Mouse (Mus musculus): ENCODE data around the gene Mgat5b. TPM values are rescaled to one million over a fixed set of nuclear protein-coding genes. Genes with fewer than 3 reads are reported as not detected.

Mgat5b gene
- total RNA-seq, 1 experiment from 2014 or later: not detected

GRCm38 (mm10) chr11:116913573-116913972, 5.1 kb upstream of the Mgat5b start:
- ATAC-seq (replicated peaks in 1 of 2; ENCODE audit: insufficient read depth in 1 of 2, low FRiP score in 2 of 2, low TSS enrichment in 1 of 2, low read depth in 1 of 2, poor library complexity in 2 of 2, severe bottlenecking in 2 of 2): no peak

- no peak for ATAC-seq (replicated peaks in 1 of 2; ENCODE audit: insufficient read depth in 1 of 2, low FRiP score in 2 of 2, low TSS enrichment in 1 of 2, low read depth in 1 of 2, poor library complexity in 2 of 2, severe bottlenecking in 2 of 2)
Observed at GRCm38 (mm10) chr11:116914267-116914885, 4.3 kb upstream of the Mgat5b start.

- no peak for ATAC-seq (replicated peaks in 1 of 2; ENCODE audit: insufficient read depth in 1 of 2, low FRiP score in 2 of 2, low TSS enrichment in 1 of 2, low read depth in 1 of 2, poor library complexity in 2 of 2, severe bottlenecking in 2 of 2)
Observed at GRCm38 (mm10) chr11:116915241-116915640, 3.4 kb upstream of the Mgat5b start.

GRCm38 (mm10) chr11:116917361-116917760, 1.3 kb upstream of the Mgat5b start:
- no peak for ATAC-seq (replicated peaks in 1 of 2; ENCODE audit: insufficient read depth in 1 of 2, low FRiP score in 2 of 2, low TSS enrichment in 1 of 2, low read depth in 1 of 2, poor library complexity in 2 of 2, severe bottlenecking in 2 of 2)

GRCm38 (mm10) chr11:116919186-116920020, 740 bp downstream of the Mgat5b start:
- no peak for ATAC-seq (replicated peaks in 1 of 2; ENCODE audit: insufficient read depth in 1 of 2, low FRiP score in 2 of 2, low TSS enrichment in 1 of 2, low read depth in 1 of 2, poor library complexity in 2 of 2, severe bottlenecking in 2 of 2)

GRCm38 (mm10) chr11:116920746-116921145, 2.1 kb downstream of the Mgat5b start:
- ATAC-seq (replicated peaks in 1 of 2; ENCODE audit: insufficient read depth in 1 of 2, low FRiP score in 2 of 2, low TSS enrichment in 1 of 2, low read depth in 1 of 2, poor library complexity in 2 of 2, severe bottlenecking in 2 of 2): no peak

GRCm38 (mm10) chr11:116922058-116922457, 3.4 kb downstream of the Mgat5b start:
- no peak for ATAC-seq (replicated peaks in 1 of 2; ENCODE audit: insufficient read depth in 1 of 2, low FRiP score in 2 of 2, low TSS enrichment in 1 of 2, low read depth in 1 of 2, poor library complexity in 2 of 2, severe bottlenecking in 2 of 2)

GRCm38 (mm10) chr11:116928031-116928430, 9.4 kb downstream of the Mgat5b start:
- no peak for ATAC-seq (replicated peaks in 1 of 2; ENCODE audit: insufficient read depth in 1 of 2, low FRiP score in 2 of 2, low TSS enrichment in 1 of 2, low read depth in 1 of 2, poor library complexity in 2 of 2, severe bottlenecking in 2 of 2)

- ATAC-seq (replicated peaks in 1 of 2; ENCODE audit: insufficient read depth in 1 of 2, low FRiP score in 2 of 2, low TSS enrichment in 1 of 2, low read depth in 1 of 2, poor library complexity in 2 of 2, severe bottlenecking in 2 of 2): no peak
Observed at GRCm38 (mm10) chr11:116934862-116935261, 16.2 kb downstream of the Mgat5b start.

- no peak for ATAC-seq (replicated peaks in 1 of 2; ENCODE audit: insufficient read depth in 1 of 2, low FRiP score in 2 of 2, low TSS enrichment in 1 of 2, low read depth in 1 of 2, poor library complexity in 2 of 2, severe bottlenecking in 2 of 2)
Observed at GRCm38 (mm10) chr11:116935354-116935753, 16.7 kb downstream of the Mgat5b start.

- no peak for ATAC-seq (replicated peaks in 1 of 2; ENCODE audit: insufficient read depth in 1 of 2, low FRiP score in 2 of 2, low TSS enrichment in 1 of 2, low read depth in 1 of 2, poor library complexity in 2 of 2, severe bottlenecking in 2 of 2)
Observed at GRCm38 (mm10) chr11:116935917-116936316, 17.3 kb downstream of the Mgat5b start.

GRCm38 (mm10) chr11:116937141-116937540, 18.5 kb downstream of the Mgat5b start:
- ATAC-seq (replicated peaks in 1 of 2; ENCODE audit: insufficient read depth in 1 of 2, low FRiP score in 2 of 2, low TSS enrichment in 1 of 2, low read depth in 1 of 2, poor library complexity in 2 of 2, severe bottlenecking in 2 of 2): no peak

GRCm38 (mm10) chr11:116940088-116940855, 21.6 kb downstream of the Mgat5b start:
- no peak for ATAC-seq (replicated peaks in 1 of 2; ENCODE audit: insufficient read depth in 1 of 2, low FRiP score in 2 of 2, low TSS enrichment in 1 of 2, low read depth in 1 of 2, poor library complexity in 2 of 2, severe bottlenecking in 2 of 2)

- ATAC-seq (replicated peaks in 1 of 2; ENCODE audit: insufficient read depth in 1 of 2, low FRiP score in 2 of 2, low TSS enrichment in 1 of 2, low read depth in 1 of 2, poor library complexity in 2 of 2, severe bottlenecking in 2 of 2): no peak
Observed at GRCm38 (mm10) chr11:116944346-116944745, 25.7 kb downstream of the Mgat5b start.

GRCm38 (mm10) chr11:116949832-116950231, 31.2 kb downstream of the Mgat5b start:
- peak; percentile 40 to 55 for ATAC-seq (replicated peaks in 1 of 2; ENCODE audit: insufficient read depth in 1 of 2, low FRiP score in 2 of 2, low TSS enrichment in 1 of 2, low read depth in 1 of 2, poor library complexity in 2 of 2, severe bottlenecking in 2 of 2)

- no peak for ATAC-seq (replicated peaks in 1 of 2; ENCODE audit: insufficient read depth in 1 of 2, low FRiP score in 2 of 2, low TSS enrichment in 1 of 2, low read depth in 1 of 2, poor library complexity in 2 of 2, severe bottlenecking in 2 of 2)
Observed at GRCm38 (mm10) chr11:116951429-116951828, 32.8 kb downstream of the Mgat5b start.

- no peak for ATAC-seq (replicated peaks in 1 of 2; ENCODE audit: insufficient read depth in 1 of 2, low FRiP score in 2 of 2, low TSS enrichment in 1 of 2, low read depth in 1 of 2, poor library complexity in 2 of 2, severe bottlenecking in 2 of 2)
Observed at GRCm38 (mm10) chr11:116954231-116955118, 35.8 kb downstream of the Mgat5b start.
